Mouse (Mus musculus): ENCODE data around the gene Zfp213. TPM values are rescaled to one million over a fixed set of nuclear protein-coding genes. Genes with fewer than 3 reads are reported as not detected.
"Not testable (repeated sequence)": the region's sequence is repeated elsewhere in the genome, so short reads cannot be mapped to it uniquely, and the experiment has no call there.

Gene Zfp213
- polyA plus RNA-seq, 1 experiment from 2014 or later = 21.3 TPM

GRCm38 (mm10) chr17:23598582-23599552 is 34.8 kb upstream of the Zfp213 start, which contains the start of gene Zfp13:
Zfp13 (minus strand) TSS chr17:23599487.
- Histone ChIP-seq H3K4me1 (peaks cover 13% of the 10 kb centered on the region), H3K4me2 (replicated peaks) (peak within 1 kb of the TSS; percentile 65), H3K27ac (no peak within 1 kb of the TSS), H3K9ac (0 out of 2 replicates have a peak within 1 kb of the TSS, but pooled peaks have one; percentile 40), H3K4me3 (peak within 1 kb of the TSS; percentile 36), H3K27me3 (replicated peaks) (no peaks in the 10 kb centered on the region), H3K9me3 (no peaks in the 10 kb centered on the region), H3K36me3 (no peaks in the 10 kb centered on the region)
- 12% methylated on average over 31 of the region's 31 CpGs for WGBS
- ATAC-seq (ENCODE audit: low FRiP score, low read depth) = peak; percentile 89

GRCm38 (mm10) chr17:23595139-23595538 is 31.1 kb upstream of the Zfp213 start:
- not testable (repeated sequence) for H3K4me2 ChIP-seq (replicated peaks); H3K9ac ChIP-seq; H3K27me3 ChIP-seq (replicated peaks); ATAC-seq (ENCODE audit: low FRiP score, low read depth); H3K9me3 ChIP-seq; H3K27ac ChIP-seq; H3K4me3 ChIP-seq; H3K36me3 ChIP-seq
- peaks cover 13% of the 10 kb centered on the region for H3K4me1 ChIP-seq
- WGBS = 77% methylated on average over 4 of the region's 4 CpGs

- Histone ChIP-seq H3K27ac (no peak overlapping the region), H3K36me3 (no peaks in the 10 kb centered on the region), H3K4me2 (replicated peaks) (peak overlapping the region; percentile 69), H3K4me3 (peak overlapping the region; percentile 40), H3K9me3 (no peaks in the 10 kb centered on the region), H3K9ac (peak overlapping the region; percentile 49), H3K4me1 (no peaks in the 10 kb centered on the region), H3K27me3 (replicated peaks) (no peaks in the 10 kb centered on the region)
- WGBS = 12% methylated on average over 13 of the region's 13 CpGs
- peak; percentile 71 for ATAC-seq (ENCODE audit: low FRiP score, low read depth)
Measured at GRCm38 (mm10) chr17:23592926-23593300, 28.9 kb upstream of the Zfp213 start.

- Histone ChIP-seq H3K9me3 (no peaks in the 10 kb centered on the region), H3K27me3 (replicated peaks) (no peaks in the 10 kb centered on the region), H3K4me3 (peak overlapping the region; percentile 40), H3K36me3 (no peaks in the 10 kb centered on the region), H3K27ac (no peak overlapping the region), H3K9ac (peak overlapping the region; percentile 49), H3K4me1 (no peaks in the 10 kb centered on the region), H3K4me2 (replicated peaks) (peak overlapping the region; percentile 69)
- ATAC-seq (ENCODE audit: low FRiP score, low read depth) = peak; percentile 99
- 8% methylated on average over 34 of the region's 34 CpGs for WGBS
Measured at GRCm38 (mm10) chr17:23592208-23592925, 28.3 kb upstream of the Zfp213 start.

- no peak overlapping the region for H3K9ac ChIP-seq
- H3K36me3 ChIP-seq = peaks cover 6% of the 10 kb centered on the region; the same call in 1 of the 2 replicates
- H3K4me3 ChIP-seq = no peak overlapping the region
- peaks cover 25% of the 10 kb centered on the region for H3K4me1 ChIP-seq
- no peak overlapping the region for H3K27ac ChIP-seq
- no peak overlapping the region for H3K4me2 ChIP-seq (replicated peaks)
- 68% methylated on average over 2 of the region's 2 CpGs for WGBS
- no peaks in the 10 kb centered on the region for H3K9me3 ChIP-seq
- ATAC-seq (ENCODE audit: low FRiP score, low read depth) = no peak
- no peaks in the 10 kb centered on the region for H3K27me3 ChIP-seq (replicated peaks)
Measured at GRCm38 (mm10) chr17:23587253-23587652, 23.2 kb upstream of the Zfp213 start.

- Histone ChIP-seq H3K36me3 (peaks cover 10% of the 10 kb centered on the region), H3K27ac (0 out of 2 replicates have a peak overlapping the region, but pooled peaks have one; percentile 8)
- WGBS = under 1% methylated on average over 22 of the region's 22 CpGs
Measured at GRCm38 (mm10) chr17:23585721-23586491, 21.9 kb upstream of the Zfp213 start.

GRCm38 (mm10) chr17:23584786-23585185 is 20.7 kb upstream of the Zfp213 start:
- H3K27me3 ChIP-seq (replicated peaks) = no peaks in the 10 kb centered on the region
- H3K4me1 ChIP-seq = peaks cover 25% of the 10 kb centered on the region
- peak overlapping the region; percentile 67 for H3K4me3 ChIP-seq
- H3K9ac ChIP-seq = no peak overlapping the region
- H3K27ac ChIP-seq = no peak overlapping the region
- peak overlapping the region; percentile 91 for H3K4me2 ChIP-seq (replicated peaks)
- 87% methylated on average over 8 of the region's 8 CpGs for WGBS
- no peaks in the 10 kb centered on the region for H3K9me3 ChIP-seq
- ATAC-seq (ENCODE audit: low FRiP score, low read depth) = no peak
- peaks cover 22% of the 10 kb centered on the region for H3K36me3 ChIP-seq

More at GRCm38 (mm10) chr17:23585721-23586491, 21.9 kb upstream of the Zfp213 start:
- peak overlapping the region; percentile 73 for H3K9ac ChIP-seq
- peak overlapping the region; percentile 67 for H3K4me3 ChIP-seq
- H3K9me3 ChIP-seq = no peaks in the 10 kb centered on the region
- H3K4me2 ChIP-seq (replicated peaks) = peak overlapping the region; percentile 91
- no peaks in the 10 kb centered on the region for H3K27me3 ChIP-seq (replicated peaks)
- H3K4me1 ChIP-seq = peaks cover 25% of the 10 kb centered on the region
- peak; percentile 85 for ATAC-seq (ENCODE audit: low FRiP score, low read depth)

GRCm38 (mm10) chr17:23575951-23576552 is 12.0 kb upstream of the Zfp213 start:
- 95% methylated on average over 38 of the region's 38 CpGs for WGBS
- ATAC-seq (ENCODE audit: low FRiP score, low read depth) = no peak; the same call in 1 of the 2 replicates
- Histone ChIP-seq H3K9ac (no peak overlapping the region), H3K4me3 (no peak overlapping the region), H3K36me3 (peaks cover 74% of the 10 kb centered on the region), H3K9me3 (no peaks in the 10 kb centered on the region), H3K27me3 (replicated peaks) (no peaks in the 10 kb centered on the region), H3K4me1 (no peaks in the 10 kb centered on the region), H3K27ac (no peak overlapping the region), H3K4me2 (replicated peaks) (no peak overlapping the region)

GRCm38 (mm10) chr17:23574130-23574529 is 10.1 kb upstream of the Zfp213 start:
- H3K4me1 ChIP-seq = no peaks in the 10 kb centered on the region
- peaks cover 55% of the 10 kb centered on the region for H3K36me3 ChIP-seq
- no peaks in the 10 kb centered on the region for H3K9me3 ChIP-seq
- ATAC-seq (ENCODE audit: low FRiP score, low read depth) = no peak
- no peak overlapping the region for H3K4me3 ChIP-seq
- no peak overlapping the region for H3K9ac ChIP-seq
- no peak overlapping the region for H3K4me2 ChIP-seq (replicated peaks)
- WGBS = 94% methylated on average over 8 of the region's 8 CpGs
- no peaks in the 10 kb centered on the region for H3K27me3 ChIP-seq (replicated peaks)
- no peak overlapping the region for H3K27ac ChIP-seq

GRCm38 (mm10) chr17:23572059-23572458 is 8.0 kb upstream of the Zfp213 start:
- Histone ChIP-seq H3K4me1 (no peaks in the 10 kb centered on the region), H3K4me3 (no peak overlapping the region), H3K9ac (no peak overlapping the region), H3K27me3 (replicated peaks) (no peaks in the 10 kb centered on the region), H3K4me2 (replicated peaks) (no peak overlapping the region), H3K27ac (no peak overlapping the region), H3K36me3 (peaks cover 39% of the 10 kb centered on the region), H3K9me3 (no peaks in the 10 kb centered on the region)
- no peak for ATAC-seq (ENCODE audit: low FRiP score, low read depth)
- WGBS = 79% methylated on average over 6 of the region's 6 CpGs

GRCm38 (mm10) chr17:23571084-23571483 is 7.0 kb upstream of the Zfp213 start:
- no peak overlapping the region for H3K9ac ChIP-seq
- WGBS = 31% methylated on average over 5 of the region's 5 CpGs
- H3K27ac ChIP-seq = no peak overlapping the region
- H3K4me2 ChIP-seq (replicated peaks) = no peak overlapping the region
- no peaks in the 10 kb centered on the region for H3K9me3 ChIP-seq
- no peaks in the 10 kb centered on the region for H3K27me3 ChIP-seq (replicated peaks)
- ATAC-seq (ENCODE audit: low FRiP score, low read depth) = no peak
- H3K4me3 ChIP-seq = no peak overlapping the region
- H3K36me3 ChIP-seq = peaks cover 29% of the 10 kb centered on the region
- H3K4me1 ChIP-seq = no peaks in the 10 kb centered on the region

Measured in neural tube, embryonic 12.5 days (tissue).